Mouse (Mus musculus): ENCODE measurements at regions not wholly inside any gene's neighbourhood (a gene's known extent, or its start where the extent isn't known, plus 50 kb on each side); places are given as distances from the start of the nearest gene placed in this dataset.

- no peak for TF ChIP-seq CTCF (IDR thresholded peaks at IDR 0.05; ENCODE audit: insufficient read depth, low read length)
- TF ChIP-seq POLR2A (IDR thresholded peaks at IDR 0.05; ENCODE audit: borderline replicate concordance, extremely low read depth, low read depth, low read length), result no peak
Measured at GRCm38 (mm10) chr1:186472955-186473354, 232.8 kb downstream of the Tgfb2 start.

All from lung, adult 2 months (tissue).